Mouse (Mus musculus) olfactory bulb, adult 2 months (tissue): ENCODE results near the gene Sptbn2.

ENCODE experiments used
- CTCF ChIP-seq: fragments of 200-500 bp; IDR thresholded peaks from 2 replicates; pipeline ENCODE4 v1.5.1; 2012; ENCODE audit warnings: low read depth, mild to moderate bottlenecking, low read length, moderate library complexity; ENCODE audit not compliant: insufficient read depth
- POLR2A ChIP-seq: fragments of 200-500 bp; IDR thresholded peaks from 2 replicates; pipeline ENCODE4 v1.6.1; 2012; ENCODE audit warnings: mild to moderate bottlenecking, low read depth, low read length, moderate library complexity; ENCODE audit not compliant: insufficient read depth

- TF ChIP-seq CTCF (no peak), POLR2A (no peak)
Observed at GRCm38 (mm10) chr19:4745057-4745456, 34.1 kb downstream of the Sptbn2 start.
